Mouse (Mus musculus) spleen, adult 2 months (tissue): ENCODE results near the gene Cc2d1a.

ENCODE experiments used
- CTCF ChIP-seq: fragments of 200-500 bp; IDR thresholded peaks from 2 replicates; pipeline ENCODE4 v1.5.1; 2011; ENCODE audit warnings: mild to moderate bottlenecking, inconsistent platforms; ENCODE audit not compliant: insufficient read depth, insufficient read length, insufficient replicate concordance; ENCODE audit errors: extremely low read depth
- POLR2A ChIP-seq: fragments of 200-500 bp; IDR thresholded peaks from 2 replicates; pipeline ENCODE4 v1.6.1; 2011; ENCODE audit warnings: low read depth, low read length, inconsistent platforms

DNA sequence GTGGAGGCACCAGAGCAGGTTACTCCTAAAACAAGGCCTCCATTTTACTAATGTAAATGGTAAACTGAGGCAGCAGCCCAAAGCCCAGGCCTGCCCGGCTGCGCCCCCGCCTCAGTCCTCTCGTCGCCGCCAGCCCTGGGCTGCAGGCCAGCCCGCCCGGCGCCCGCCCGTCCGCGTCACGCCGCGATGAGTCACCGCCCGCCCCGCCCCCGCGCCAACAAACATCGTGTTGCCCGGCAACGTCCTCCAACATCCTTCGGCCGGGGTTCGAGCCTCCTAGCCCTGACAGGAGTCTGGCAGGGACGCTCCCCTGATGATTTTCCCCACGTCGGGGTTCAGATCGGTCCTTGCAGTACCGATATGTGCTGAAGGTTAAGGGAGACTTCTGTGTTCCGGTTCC, 44.8 kb upstream of the Cc2d1a start:
- TF ChIP-seq CTCF = no peak
- TF ChIP-seq POLR2A = no peak
